20 mouse cellular contexts compared by ENCODE assay signal in the genomic region with DNA sequence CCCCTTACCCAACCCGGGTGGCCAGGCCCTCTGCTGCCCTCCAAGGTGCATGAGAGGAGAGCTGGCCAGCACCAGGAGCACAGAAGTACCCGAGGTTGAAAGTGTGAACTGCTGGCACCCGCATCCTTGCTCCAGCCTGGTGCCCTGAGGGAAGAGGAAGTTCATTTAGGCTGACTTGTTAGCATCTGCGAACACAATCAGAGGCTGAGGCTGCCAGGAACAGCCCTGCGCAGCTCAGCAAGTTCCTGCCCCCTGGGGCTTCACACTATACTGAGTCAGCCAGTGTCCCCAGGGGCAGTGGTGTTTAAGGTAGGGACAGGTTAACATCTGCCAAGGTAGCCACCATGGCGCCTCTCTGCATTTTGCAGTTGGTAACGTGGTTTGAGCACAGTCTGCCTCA. TPM values are rescaled to one million over a fixed set of nuclear protein-coding genes. Genes with fewer than 3 reads are reported as not detected.
DNase-seq lines count a peak whose midpoint lies in the region; ATAC-seq and TF ChIP-seq lines count a peak whose summit lies in the region.
"Had no signal": no experiment of that assay in that cellular context is flagged by ENCODE, and none has a peak within 500 bp of the region (broad histone marks: within the 10 kb centered on the region; RNA-seq: fewer than 3 reads in every experiment).

No protein-coding gene starts in this region.

- DNase-seq in kidney, adult 2 months: peak; percentile 17
- no peak for DNase-seq in kidney, postnatal 4 days
- DNase-seq in CH12.LX (ENCODE audit: extremely low read depth) (peak; percentile 59), ES-E14 (ENCODE audit: low read depth, low spot score) (no peak)
- no peak for DNase-seq in B cell, adult 2 months
- DNase-seq in gastrocnemius, postnatal 10 days: no peak
- DNase-seq: cerebellum, adult 9-10 months; heart, postnatal 10 days; lung, postnatal 10 days; right cerebral cortex, postnatal 25 days had no signal

- H3K79me2 ChIP-seq in CH12.LX (replicated peaks; ENCODE audit: control insufficient read depth, extremely low read depth, insufficient read depth, poor library complexity, severe bottlenecking): no peaks in the 10 kb centered on the region

- peak; percentile 47; the same call in 1 of the 2 replicates for ATAC-seq in embryonic facial prominence, embryonic 15.5 days (ENCODE audit: insufficient number of reproducible peaks, low FRiP score, low TSS enrichment, low read depth)
- ATAC-seq: CD4-positive, CD25-positive, alpha-beta regulatory T cell, adult 4 months; forebrain, embryonic 14.5 days; hindbrain, embryonic 16.5 days; midbrain, embryonic 16.5 days; Patski had no signal

- in situ Hi-C loops in CH12.LX (cut with MboI; ENCODE audit: low pct_ligation_motif_present, low pct_unique_long_range_greater_than_20kb, low sequenced_read_pairs) (no loop called here), ES-E14 (cut with MboI; ENCODE audit: low sequenced_read_pairs in 2 of 2, unreplicated experiment in 2 of 2) (no loop called here)

- TF ChIP-seq RAD21 in CH12.LX (IDR thresholded peaks at IDR 0.05; ENCODE audit: low read depth, low read length): no peak

- H3K9ac ChIP-seq in CH12.LX (ENCODE audit: insufficient read depth, low read depth) (no peak overlapping the region), ES-E14 (ENCODE audit: insufficient read depth, low read depth, low read length, poor library complexity, severe bottlenecking) (0 out of 2 replicates have a peak overlapping the region, but pooled peaks have one; percentile 2)
- H3K9ac ChIP-seq in embryonic facial prominence, embryonic 15.5 days: no peak overlapping the region
- H3K9ac ChIP-seq: limb, embryonic 12.5 days; liver, embryonic 14.5 days had no signal

- no peaks in the 10 kb centered on the region for H3K27me3 ChIP-seq in kidney, adult 2 months (replicated peaks; ENCODE audit: control insufficient read depth, insufficient read depth, low read length)
- peaks cover 81% of the 10 kb centered on the region for H3K27me3 ChIP-seq in CH12.LX (replicated peaks)
- no peaks in the 10 kb centered on the region for H3K27me3 ChIP-seq in embryonic facial prominence, embryonic 15.5 days
- H3K27me3 ChIP-seq: limb, embryonic 12.5 days; Patski had no signal

- no peak for TF ChIP-seq CTCF in kidney, adult 2 months (conservative IDR thresholded peaks at IDR 0.05; ENCODE audit: insufficient read depth, insufficient read length, low read depth, low read length)
- no peak for TF ChIP-seq CTCF in CH12.LX (conservative IDR thresholded peaks at IDR 0.05 in 1 of 2, IDR thresholded peaks at IDR 0.05 in 1 of 2; ENCODE audit: low read depth in 2 of 2, low read length in 2 of 2)

- H3K9me3 ChIP-seq in CH12.LX (replicated peaks; ENCODE audit: low read length): no peaks in the 10 kb centered on the region
- H3K9me3 ChIP-seq in ES-E14 (ENCODE audit: control insufficient read depth, insufficient read depth, low read depth, low read length): no peaks in the 10 kb centered on the region
- H3K9me3 ChIP-seq in embryonic facial prominence, embryonic 15.5 days (replicated peaks): no peaks in the 10 kb centered on the region
- H3K9me3 ChIP-seq: limb, embryonic 12.5 days had no signal

- H3K4me3 ChIP-seq in kidney, adult 2 months (ENCODE audit: insufficient read depth, low read depth, low read length): no peak overlapping the region
- H3K4me3 ChIP-seq in CH12.LX (replicated peaks in 1 of 3; ENCODE audit: low read depth in 2 of 3, low read length in 2 of 3, poor library complexity in 1 of 3): no peak overlapping the region
- no peak overlapping the region for H3K4me3 ChIP-seq in ES-E14 (ENCODE audit: insufficient read depth in 1 of 2, low read depth in 1 of 2, low read length in 2 of 2, poor library complexity in 1 of 2, severe bottlenecking in 1 of 2)
- no peak overlapping the region for H3K4me3 ChIP-seq in embryonic facial prominence, embryonic 15.5 days (replicated peaks)
- H3K4me3 ChIP-seq: left cerebral cortex, adult 2 months; limb, embryonic 12.5 days had no signal

- H3K27ac ChIP-seq in kidney, adult 2 months (ENCODE audit: insufficient read depth, low read depth, low read length): no peak overlapping the region
- H3K27ac ChIP-seq in CH12.LX (ENCODE audit: insufficient read depth, low read depth) (no peak overlapping the region), ES-E14 (ENCODE audit: insufficient read depth, low read depth, low read length, poor library complexity, severe bottlenecking) (no peak overlapping the region)
- H3K27ac ChIP-seq in embryonic facial prominence, embryonic 15.5 days (replicated peaks): no peak overlapping the region
- H3K27ac ChIP-seq: left cerebral cortex, adult 2 months; limb, embryonic 12.5 days; liver, embryonic 14.5 days had no signal

- H3K4me1 ChIP-seq in kidney, adult 2 months (ENCODE audit: control insufficient read depth, insufficient read depth, low read length): no peaks in the 10 kb centered on the region; the same call in 1 of the 2 replicates
- H3K4me1 ChIP-seq in CH12.LX (ENCODE audit: control insufficient read depth in 1 of 2, insufficient read depth in 2 of 2) (peaks cover 7 to 9% of the 10 kb centered on the region in 2 experiments), ES-E14 (ENCODE audit: control insufficient read depth in 2 of 2, insufficient read depth in 2 of 2, low read length in 2 of 2, poor library complexity in 1 of 2) (peaks cover 3 to 8% of the 10 kb centered on the region in 2 experiments)
- H3K4me1 ChIP-seq in embryonic facial prominence, embryonic 15.5 days: peaks cover 28% of the 10 kb centered on the region

- TF ChIP-seq POLR2A in kidney, adult 2 months (IDR thresholded peaks at IDR 0.05; ENCODE audit: low read depth, low read length): no peak
- TF ChIP-seq POLR2A in CH12.LX (IDR thresholded peaks at IDR 0.05; ENCODE audit: low read depth, low read length): no peak

- TF ChIP-seq EP300 in CH12.LX (IDR thresholded peaks at IDR 0.05; ENCODE audit: low read length): no peak

- no peaks in the 10 kb centered on the region for H3K36me3 ChIP-seq in kidney, adult 2 months (ENCODE audit: control insufficient read depth, insufficient read depth, low read length)
- H3K36me3 ChIP-seq in CH12.LX (replicated peaks in 1 of 2; ENCODE audit: control insufficient read depth in 1 of 2, insufficient read depth in 1 of 2, low read length in 1 of 2) (no peaks in the 10 kb centered on the region), ES-E14 (ENCODE audit: control insufficient read depth, insufficient read depth, low read length, poor library complexity, severe bottlenecking) (no peaks in the 10 kb centered on the region)
- no peaks in the 10 kb centered on the region for H3K36me3 ChIP-seq in embryonic facial prominence, embryonic 15.5 days
- H3K36me3 ChIP-seq: limb, embryonic 12.5 days had no signal

- dilution Hi-C loops in CH12.LX (cut with MboI; ENCODE audit: extremely low pct_ligation_motif_present, extremely low pct_unique_long_range_greater_than_20kb, low sequenced_read_pairs): no loop called here

- WGBS in kidney, adult 2 months: 38% methylated on average over 7 of the region's 7 CpGs
- 20% methylated on average over 7 of the region's 7 CpGs for WGBS in embryonic facial prominence, embryonic 15.5 days

- peak overlapping the region; percentile 23; the same call in 1 of the 2 replicates for H3K4me2 ChIP-seq in CH12.LX (ENCODE audit: insufficient read depth, low read depth, poor library complexity, severe bottlenecking)
- H3K4me2 ChIP-seq in embryonic facial prominence, embryonic 15.5 days (replicated peaks): no peak overlapping the region
- H3K4me2 ChIP-seq: limb, embryonic 12.5 days had no signal

TF ChIP-seq in CH12.LX, 34 proteins besides CTCF, POLR2A, EP300 and RAD21:
- TF ChIP-seq NRF1 (IDR thresholded peaks at IDR 0.05; ENCODE audit: low read depth, low read length) (peak; percentile 69), BHLHE40 (IDR thresholded peaks at IDR 0.05; ENCODE audit: low read depth, low read length) (no peak), ZKSCAN1 (IDR thresholded peaks at IDR 0.05; ENCODE audit: borderline replicate concordance, low read depth, low read length) (no peak), HCFC1 (IDR thresholded peaks at IDR 0.05; ENCODE audit: low read depth, low read length) (no peak)
TF ChIP-seq in CH12.LX: peak in this region for 1.

TF ChIP-seq in ES-E14, 5 proteins besides CTCF, POLR2A, EP300 and RAD21:
- TF ChIP-seq HCFC1 (IDR thresholded peaks at IDR 0.05; ENCODE audit: borderline replicate concordance, insufficient read depth, low read length) (no peak), ZC3H11A (IDR thresholded peaks at IDR 0.05; ENCODE audit: borderline replicate concordance, low read depth, low read length) (no peak), CHD2 (IDR thresholded peaks at IDR 0.05; ENCODE audit: low read depth, low read length) (no peak), MAFK (IDR thresholded peaks at IDR 0.05; ENCODE audit: insufficient read depth, low read depth, low read length) (no peak), ZNF384 (IDR thresholded peaks at IDR 0.05; ENCODE audit: low read depth, low read length) (no peak)
TF ChIP-seq in ES-E14: peak in this region for 0.

RNA-seq across cellular contexts. Expression of a gene that starts 41.6 kb away (rescaled TPM):
- 5.8 and 8.3 TPM in 2 replicates for polyA plus RNA-seq in kidney, adult 2 months (2012; rRNA removed)
- not detected in 2 replicates for total RNA-seq in CH12.LX (2012; rRNA removed)
- not detected in 2 replicates for total RNA-seq in CH12.LX (2014; rRNA removed)
- polyA plus RNA-seq in CH12.LX (2012; ENCODE audit: insufficient read length, low read depth): not detected in 2 replicates
- total RNA-seq in ES-E14 (2012; rRNA removed): 1.1 and 2.0 TPM in 2 replicates
- polyA plus RNA-seq in embryonic facial prominence, embryonic 15.5 days (2015; fragmentation: Nextera tagmentation; extraction: Ambion mirVana): 3.1 and 3.7 TPM in 2 replicates
- under 1 TPM; 0.56 to 0.59 TPM for total RNA-seq in gastrocnemius, postnatal 10 days (2021)
- total RNA-seq: megakaryocyte-erythroid progenitor cell, adult 5-6 weeks had no signal
- polyA plus RNA-seq: CD4-positive, CD25-positive, alpha-beta regulatory T cell, adult 4 months had no signal

RNA-seq across cellular contexts. Expression of a gene that starts 57.9 kb away (rescaled TPM):
- polyA plus RNA-seq in kidney, adult 2 months (2012; rRNA removed): 2.7 and 3.2 TPM in 2 replicates
- total RNA-seq in CH12.LX (2012; rRNA removed) (29.4 and 41.1 TPM in 2 replicates), CH12.LX (2014; rRNA removed) (21.1 and 23.9 TPM in 2 replicates), ES-E14 (2012; rRNA removed) (51.3 and 68.1 TPM in 2 replicates)
- 26.5 and 34.5 TPM in 2 replicates for polyA plus RNA-seq in CH12.LX (2012; ENCODE audit: insufficient read length, low read depth)
- 10.3 and 10.5 TPM in 2 replicates for polyA plus RNA-seq in embryonic facial prominence, embryonic 15.5 days (2015; fragmentation: Nextera tagmentation; extraction: Ambion mirVana)
- 1 to 10 TPM; 5.0 to 5.7 TPM for total RNA-seq in gastrocnemius, postnatal 10 days (2021)

Comparison
In these comparisons a context has a peak if more than half of its experiments do, and no peak if none do; other contexts are left out.
1. DNase-seq: peak in kidney, adult 2 months (single experiment) and CH12.LX (single experiment); none in kidney, postnatal 4 days (0 of 2), ES-E14 (single experiment), B cell, adult 2 months (0 of 2) and gastrocnemius, postnatal 10 days (single experiment).